Mouse (Mus musculus): ENCODE data around the gene Syne1. TPM values are rescaled to one million over a fixed set of nuclear protein-coding genes. Genes with fewer than 3 reads are reported as not detected.

Syne1 gene
- total and polyA plus RNA-seq, 3 experiments = 5.3 to 6.8 TPM; not detected in 1

DNA sequence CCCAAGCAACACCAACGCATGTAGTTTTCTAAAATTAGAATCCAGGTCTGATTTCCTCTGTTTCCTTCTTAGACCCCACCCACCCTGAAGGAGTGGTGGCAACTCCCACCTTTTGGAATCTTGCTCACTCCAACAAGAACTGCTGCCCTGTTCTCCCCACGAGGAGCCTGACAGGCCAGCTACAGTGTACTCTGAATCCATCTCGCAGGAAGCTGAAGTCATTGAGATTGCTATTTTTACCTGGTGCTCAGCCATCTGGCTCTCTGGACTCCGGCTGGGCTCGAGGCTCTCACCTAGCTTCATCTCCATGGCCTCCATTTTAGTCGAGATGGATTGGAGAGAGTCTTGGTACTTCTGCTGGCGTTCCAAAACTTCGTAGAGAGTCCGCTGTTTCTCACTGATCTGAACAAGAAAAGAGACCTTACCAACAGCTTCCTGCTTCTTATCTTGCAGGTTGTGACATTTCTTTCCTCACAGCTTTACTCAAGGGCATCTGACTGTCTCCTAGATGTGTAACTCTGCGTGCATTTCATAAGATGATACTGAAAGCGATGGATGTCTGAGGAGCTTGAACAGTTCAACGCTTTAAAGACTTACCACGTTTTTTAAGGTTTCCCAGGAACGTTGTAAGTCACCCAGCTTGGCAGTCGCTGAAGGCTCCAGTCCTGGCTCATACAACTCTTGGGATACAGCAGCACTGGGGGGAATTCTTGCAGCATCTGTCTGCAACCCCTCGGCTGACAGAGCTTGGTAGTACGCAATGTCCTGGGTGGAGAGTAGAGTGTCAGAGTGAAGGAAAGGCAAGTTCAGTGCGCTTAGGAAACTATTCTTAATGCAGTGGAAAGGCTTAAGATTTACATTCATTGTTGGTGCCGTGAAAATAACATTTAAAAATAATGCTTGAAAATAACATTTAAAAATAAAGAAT is 365.9 kb downstream of the Syne1 start:
- H3K36me3 ChIP-seq (ENCODE audit: control insufficient read depth in 1 of 2, insufficient read depth in 2 of 2, low read length in 2 of 2) = no peaks in the 10 kb centered on the region
- DNase-seq (ENCODE audit: low read depth, low spot score) = no peak
- H3K4me1 ChIP-seq (ENCODE audit: control insufficient read depth in 1 of 2, insufficient read depth in 2 of 2, low read length in 2 of 2) = no peaks in the 10 kb centered on the region
- no peak overlapping the region for H3K27ac ChIP-seq (ENCODE audit: control insufficient read depth, low read depth, low read length)
- TF ChIP-seq USF2 (IDR thresholded peaks at IDR 0.05; ENCODE audit: borderline replicate concordance in 1 of 2, insufficient read depth in 1 of 2, low read depth in 1 of 2, low read length in 2 of 2) = no peak
- TF ChIP-seq GABPA (IDR thresholded peaks at IDR 0.05; ENCODE audit: low read depth, low read length) = no peak
- no peak for TF ChIP-seq POLR2AphosphoS5 (IDR thresholded peaks at IDR 0.05; ENCODE audit: borderline replicate concordance, low read depth, low read length)
- no peak for TF ChIP-seq ZC3H11A (IDR thresholded peaks at IDR 0.05; ENCODE audit: low read depth, low read length)
- H3K4me3 ChIP-seq (ENCODE audit: control insufficient read depth in 1 of 2, insufficient read depth in 1 of 2, low read depth in 2 of 2, low read length in 2 of 2) = no peak overlapping the region
- no peaks in the 10 kb centered on the region for H3K79me2 ChIP-seq (ENCODE audit: control insufficient read depth, insufficient read depth, low read length, poor library complexity)
- no peaks in the 10 kb centered on the region for H3K27me3 ChIP-seq (ENCODE audit: control insufficient read depth in 1 of 2, insufficient read depth in 2 of 2, low read length in 2 of 2)
- H3K9me3 ChIP-seq (replicated peaks; ENCODE audit: insufficient read depth, low read length) = no peaks in the 10 kb centered on the region
- H3K9ac ChIP-seq (ENCODE audit: control insufficient read depth, low read depth, low read length, poor library complexity, severe bottlenecking) = no peak overlapping the region

DNA sequence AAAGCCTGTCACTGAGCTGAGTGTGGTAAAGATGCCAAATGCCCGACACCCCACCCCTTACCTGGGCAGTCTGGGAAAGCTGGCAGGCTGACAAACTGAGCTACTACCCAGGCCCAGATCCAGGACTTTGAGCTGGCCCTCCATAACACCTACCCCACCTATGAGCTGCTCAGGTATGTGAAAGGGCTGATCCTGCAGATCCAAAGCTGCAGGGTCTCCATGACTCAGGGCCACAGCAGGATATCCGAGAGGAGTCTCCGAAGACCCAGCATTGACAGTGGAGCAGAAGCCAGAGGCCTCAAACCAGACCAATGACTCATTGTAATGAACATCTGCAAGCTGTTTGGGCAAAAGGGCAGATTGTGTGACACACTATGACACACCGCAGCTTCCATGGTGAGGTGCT is 369.5 kb downstream of the Syne1 start:
- Histone ChIP-seq H3K79me2 (ENCODE audit: control insufficient read depth, insufficient read depth, low read length, poor library complexity) (no peaks in the 10 kb centered on the region), H3K27ac (ENCODE audit: control insufficient read depth, low read depth, low read length) (no peak overlapping the region), H3K4me3 (ENCODE audit: control insufficient read depth in 1 of 2, insufficient read depth in 1 of 2, low read depth in 2 of 2, low read length in 2 of 2) (no peak overlapping the region), H3K36me3 (ENCODE audit: control insufficient read depth in 1 of 2, insufficient read depth in 2 of 2, low read length in 2 of 2) (no peaks in the 10 kb centered on the region; a peak in 1 of 4 replicates), H3K9me3 (replicated peaks; ENCODE audit: insufficient read depth, low read length) (no peaks in the 10 kb centered on the region), H3K9ac (ENCODE audit: control insufficient read depth, low read depth, low read length, poor library complexity, severe bottlenecking) (no peak overlapping the region), H3K27me3 (ENCODE audit: control insufficient read depth in 1 of 2, insufficient read depth in 2 of 2, low read length in 2 of 2) (no peaks in the 10 kb centered on the region), H3K4me1 (ENCODE audit: control insufficient read depth in 1 of 2, insufficient read depth in 2 of 2, low read length in 2 of 2) (no peaks in the 10 kb centered on the region)
- TF ChIP-seq ZKSCAN1 (IDR thresholded peaks at IDR 0.05; ENCODE audit: low read depth, low read length) = no peak
- no peak for TF ChIP-seq USF2 (IDR thresholded peaks at IDR 0.05; ENCODE audit: borderline replicate concordance in 1 of 2, insufficient read depth in 1 of 2, low read depth in 1 of 2, low read length in 2 of 2)
- no peak for TF ChIP-seq ETS1 (IDR thresholded peaks at IDR 0.05; ENCODE audit: low read depth, low read length)
- TF ChIP-seq UBTF (IDR thresholded peaks at IDR 0.05; ENCODE audit: borderline replicate concordance, insufficient read depth, low read depth, low read length) = no peak
- no peak for TF ChIP-seq MYB (IDR thresholded peaks at IDR 0.05; ENCODE audit: low read depth, low read length)
- no peak for TF ChIP-seq TAL1 (IDR thresholded peaks at IDR 0.05; ENCODE audit: low read length)
- no peak for TF ChIP-seq MYC (IDR thresholded peaks at IDR 0.05; ENCODE audit: low read depth, low read length)
- TF ChIP-seq MAX (IDR thresholded peaks at IDR 0.05; ENCODE audit: low read length) = no peak
- no peak for TF ChIP-seq RCOR1 (IDR thresholded peaks at IDR 0.05; ENCODE audit: low read depth, low read length)
- no peak for DNase-seq (ENCODE audit: low read depth, low spot score)

Data from MEL (cell line).